Mouse (Mus musculus): Measurements from ENCODE around the gene Lmbr1l.

Gene Lmbr1l

GRCm38 (mm10) chr15:98894746-98895634 lies 23.0 kb downstream of the Lmbr1l start:
- no peak for DNase-seq

- peak; percentile 30 for DNase-seq
These were observed 23.9 kb downstream of the Lmbr1l start, which contains the start of gene Rhebl1 for GRCm38 (mm10) chr15:98893940-98894745. Gene Rhebl1, minus strand, starts transcription at chr15:98894540.

- no peak for DNase-seq
These were observed 25.0 kb downstream of the Lmbr1l start for GRCm38 (mm10) chr15:98893036-98893435.

- DNase-seq: no peak
These were observed 26.0 kb downstream of the Lmbr1l start for GRCm38 (mm10) chr15:98891907-98892606.

GRCm38 (mm10) chr15:98891198-98891742 lies 26.8 kb downstream of the Lmbr1l start:
- no peak for DNase-seq

- no peak for DNase-seq
These were observed 30.5 kb downstream of the Lmbr1l start for GRCm38 (mm10) chr15:98887526-98887925.

- DNase-seq: no peak
These were observed 31.2 kb downstream of the Lmbr1l start for GRCm38 (mm10) chr15:98886667-98887387.

- no peak for DNase-seq
These were observed 33.9 kb downstream of the Lmbr1l start for GRCm38 (mm10) chr15:98884106-98884505.

GRCm38 (mm10) chr15:98883661-98884060 lies 34.4 kb downstream of the Lmbr1l start:
- no peak for DNase-seq

GRCm38 (mm10) chr15:98881656-98882008 lies 36.4 kb downstream of the Lmbr1l start:
- DNase-seq: no peak

GRCm38 (mm10) chr15:98880978-98881655 lies 36.9 kb downstream of the Lmbr1l start:
- DNase-seq: peak; percentile 81

- peak; percentile 44 for DNase-seq
These were observed 40.7 kb downstream of the Lmbr1l start for GRCm38 (mm10) chr15:98877331-98877730.

GRCm38 (mm10) chr15:98871916-98872888 lies 45.8 kb downstream of the Lmbr1l start:
- peak; percentile 91 for DNase-seq

GRCm38 (mm10) chr15:98871070-98871915 lies 46.7 kb downstream of the Lmbr1l start, which contains the start of gene Kmt2d:
Gene Kmt2d, minus strand, starts transcription at chr15:98871204.
- DNase-seq: peak; percentile 40

- peak; percentile 33 for DNase-seq
These were observed 47.6 kb downstream of the Lmbr1l start for GRCm38 (mm10) chr15:98870179-98871069.

- DNase-seq: no peak
These were observed 48.5 kb downstream of the Lmbr1l start for GRCm38 (mm10) chr15:98869342-98870178.

Measured in right cerebral cortex, postnatal 4 days (tissue).